Mouse (Mus musculus): Measurements from ENCODE around the gene H2-DMb2. TPM values are rescaled to one million over a fixed set of nuclear protein-coding genes. Genes with fewer than 3 reads are reported as not detected.

Gene H2-DMb2
- polyA plus RNA-seq, 1 experiment from 2014 or later, result 0.30 TPM

- peaks cover 91% of the 10 kb centered on the region for H3K27me3 ChIP-seq
- no peak overlapping the region for H3K27ac ChIP-seq
- H3K9me3 ChIP-seq, result no peaks in the 10 kb centered on the region
- H3K36me3 ChIP-seq, result no peaks in the 10 kb centered on the region
- no peak overlapping the region for H3K4me3 ChIP-seq (replicated peaks)
- H3K4me2 ChIP-seq, result no peak overlapping the region
- H3K9ac ChIP-seq (replicated peaks), result no peak overlapping the region
- WGBS, result 54% methylated on average over 12 of the region's 12 CpGs
- peaks cover 17% of the 10 kb centered on the region for H3K4me1 ChIP-seq (replicated peaks)
- ATAC-seq (ENCODE audit: insufficient number of reproducible peaks, insufficient read depth, low FRiP score, low TSS enrichment, low read depth), result no peak
Measured at GRCm38 (mm10) chr17:34199050-34199619, 56.0 kb downstream of the H2-DMb2 start.

- WGBS, result 88% methylated on average over 10 of the region's 10 CpGs
- Histone ChIP-seq H3K27me3 (peaks cover 88% of the 10 kb centered on the region), H3K4me2 (no peak overlapping the region)
Measured at GRCm38 (mm10) chr17:34200047-34200446, 56.9 kb downstream of the H2-DMb2 start.

DNA sequence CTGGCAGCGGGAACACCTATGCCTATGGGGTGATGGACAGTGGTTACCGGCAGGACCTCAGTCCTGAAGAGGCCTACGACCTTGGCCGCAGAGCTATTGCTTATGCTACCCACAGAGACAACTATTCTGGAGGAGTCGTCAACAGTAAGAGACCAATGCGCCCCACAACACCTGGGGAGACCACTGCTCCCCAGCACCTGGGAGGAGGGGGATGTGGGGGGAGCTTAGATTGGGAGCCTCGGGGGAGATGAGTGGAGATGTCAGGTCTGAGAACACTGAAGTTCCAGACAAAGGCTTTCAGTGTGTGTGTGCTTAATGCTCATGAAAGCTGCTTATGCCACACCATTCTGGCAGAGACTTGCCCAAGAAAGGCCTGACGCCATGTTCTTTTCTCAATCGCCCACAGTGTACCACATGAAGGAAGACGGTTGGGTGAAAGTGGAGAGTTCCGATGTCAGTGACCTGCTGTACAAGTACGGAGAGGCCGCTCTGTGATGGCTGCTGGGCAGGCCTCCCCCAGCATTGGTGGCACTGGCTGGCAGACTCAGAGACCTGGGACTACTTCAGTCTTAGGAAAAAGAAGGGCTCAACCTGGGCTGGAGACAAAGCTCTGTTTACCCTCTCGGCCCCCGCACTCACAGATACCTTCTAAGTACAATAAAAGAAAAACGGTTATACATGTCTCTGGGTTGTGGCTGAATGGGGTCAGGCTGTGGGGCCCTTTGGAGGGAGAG lies 57.8 kb downstream of the H2-DMb2 start:
- WGBS, result 87% methylated on average over 16 of the region's 16 CpGs
- Histone ChIP-seq H3K4me3 (replicated peaks) (no peak overlapping the region), H3K9me3 (no peaks in the 10 kb centered on the region), H3K27ac (no peak overlapping the region), H3K27me3 (peaks cover 88% of the 10 kb centered on the region), H3K36me3 (no peaks in the 10 kb centered on the region), H3K4me2 (no peak overlapping the region), H3K4me1 (replicated peaks) (peaks cover 24% of the 10 kb centered on the region), H3K9ac (replicated peaks) (no peak overlapping the region)
- ATAC-seq (ENCODE audit: insufficient number of reproducible peaks, insufficient read depth, low FRiP score, low TSS enrichment, low read depth), result no peak

More at GRCm38 (mm10) chr17:34200047-34200446, 56.9 kb downstream of the H2-DMb2 start:
- H3K9ac ChIP-seq (replicated peaks), result no peak overlapping the region
- no peaks in the 10 kb centered on the region for H3K9me3 ChIP-seq
- H3K4me3 ChIP-seq (replicated peaks), result no peak overlapping the region
- ATAC-seq (ENCODE audit: insufficient number of reproducible peaks, insufficient read depth, low FRiP score, low TSS enrichment, low read depth), result no peak
- H3K27ac ChIP-seq, result no peak overlapping the region
- no peaks in the 10 kb centered on the region for H3K36me3 ChIP-seq
- peaks cover 22% of the 10 kb centered on the region for H3K4me1 ChIP-seq (replicated peaks)

Other genes with a start within 250 kb of the H2-DMb2 start
- 0.46 and 1.1 TPM in 2 replicates for gene Platr17, start 238.2 kb upstream of the H2-DMb2 start, polyA plus RNA-seq (2016; fragmentation: Nextera tagmentation; extraction: Ambion mirVana)
- 66.2 and 79.3 TPM in 2 replicates for gene Daxx, start 233.9 kb upstream of the H2-DMb2 start, polyA plus RNA-seq (2016; fragmentation: Nextera tagmentation; extraction: Ambion mirVana)
- gene Tapbp, start 227.4 kb upstream of the H2-DMb2 start, polyA plus RNA-seq (2016; fragmentation: Nextera tagmentation; extraction: Ambion mirVana), result 21.5 and 23.5 TPM in 2 replicates
- gene Zbtb22, start 227.4 kb upstream of the H2-DMb2 start, polyA plus RNA-seq (2016; fragmentation: Nextera tagmentation; extraction: Ambion mirVana), result 21.8 and 22.4 TPM in 2 replicates
- gene Rgl2, start 213.8 kb upstream of the H2-DMb2 start, polyA plus RNA-seq (2016; fragmentation: Nextera tagmentation; extraction: Ambion mirVana), result 61.3 and 64.2 TPM in 2 replicates
- gene Pfdn6, start 203.0 kb upstream of the H2-DMb2 start, polyA plus RNA-seq (2016; fragmentation: Nextera tagmentation; extraction: Ambion mirVana), result 180 and 186 TPM in 2 replicates
- gene Wdr46, start 202.6 kb upstream of the H2-DMb2 start, polyA plus RNA-seq (2016; fragmentation: Nextera tagmentation; extraction: Ambion mirVana), result 45.5 and 45.8 TPM in 2 replicates
- 5.0 and 6.8 TPM in 2 replicates for gene B3galt4, start 191.8 kb upstream of the H2-DMb2 start, polyA plus RNA-seq (2016; fragmentation: Nextera tagmentation; extraction: Ambion mirVana)
- gene Vps52, start 187.5 kb upstream of the H2-DMb2 start, polyA plus RNA-seq (2016; fragmentation: Nextera tagmentation; extraction: Ambion mirVana), result 53.3 and 55.0 TPM in 2 replicates
- gene Rps18, start 187.3 kb upstream of the H2-DMb2 start, polyA plus RNA-seq (2016; fragmentation: Nextera tagmentation; extraction: Ambion mirVana), result 1,388 and 1,510 TPM in 2 replicates
- 4.5 and 5.0 TPM in 2 replicates for gene H2-K1, start 143.0 kb upstream of the H2-DMb2 start, polyA plus RNA-seq (2016; fragmentation: Nextera tagmentation; extraction: Ambion mirVana)
- 21.6 and 25.3 TPM in 2 replicates for gene Ring1, start 118.6 kb upstream of the H2-DMb2 start, polyA plus RNA-seq (2016; fragmentation: Nextera tagmentation; extraction: Ambion mirVana)
- 54.4 and 56.8 TPM in 2 replicates for gene H2-Ke6, start 115.2 kb upstream of the H2-DMb2 start, polyA plus RNA-seq (2016; fragmentation: Nextera tagmentation; extraction: Ambion mirVana)
- gene Slc39a7, start 111.6 kb upstream of the H2-DMb2 start, polyA plus RNA-seq (2016; fragmentation: Nextera tagmentation; extraction: Ambion mirVana), result 179 and 191 TPM in 2 replicates
- gene Rxrb, start 111.5 kb upstream of the H2-DMb2 start, polyA plus RNA-seq (2016; fragmentation: Nextera tagmentation; extraction: Ambion mirVana), result 64.3 and 64.4 TPM in 2 replicates
- gene Col11a2, start 103.9 kb upstream of the H2-DMb2 start, polyA plus RNA-seq (2016; fragmentation: Nextera tagmentation; extraction: Ambion mirVana), result 17.5 and 31.9 TPM in 2 replicates
- 0.71 and 0.86 TPM in 2 replicates for gene H2-Oa, start 51.0 kb upstream of the H2-DMb2 start, polyA plus RNA-seq (2016; fragmentation: Nextera tagmentation; extraction: Ambion mirVana)
- 11.1 and 13.2 TPM in 2 replicates for gene H2-DMa, start 23.8 kb upstream of the H2-DMb2 start, polyA plus RNA-seq (2016; fragmentation: Nextera tagmentation; extraction: Ambion mirVana)
- gene Brd2, start 20.7 kb upstream of the H2-DMb2 start, polyA plus RNA-seq (2016; fragmentation: Nextera tagmentation; extraction: Ambion mirVana), result 129 and 134 TPM in 2 replicates
- 1.2 and 1.3 TPM in 2 replicates for gene H2-DMb1, start 9.8 kb downstream of the H2-DMb2 start, polyA plus RNA-seq (2016; fragmentation: Nextera tagmentation; extraction: Ambion mirVana)
- gene Tap1, start 44.2 kb downstream of the H2-DMb2 start, polyA plus RNA-seq (2016; fragmentation: Nextera tagmentation; extraction: Ambion mirVana), result 4.1 and 5.7 TPM in 2 replicates
- gene Psmb9, start 44.5 kb downstream of the H2-DMb2 start, polyA plus RNA-seq (2016; fragmentation: Nextera tagmentation; extraction: Ambion mirVana), result 2.4 and 2.5 TPM in 2 replicates
- gene Psmb8, start 54.4 kb downstream of the H2-DMb2 start, polyA plus RNA-seq (2016; fragmentation: Nextera tagmentation; extraction: Ambion mirVana), result 2.1 and 3.1 TPM in 2 replicates
- gene Tap2, start 60.2 kb downstream of the H2-DMb2 start, polyA plus RNA-seq (2016; fragmentation: Nextera tagmentation; extraction: Ambion mirVana), result 1.5 and 1.7 TPM in 2 replicates
- gene H2-Ob, start 95.6 kb downstream of the H2-DMb2 start, polyA plus RNA-seq (2016; fragmentation: Nextera tagmentation; extraction: Ambion mirVana), result not detected in 2 replicates
- gene H2-Ab1, start 114.4 kb downstream of the H2-DMb2 start, polyA plus RNA-seq (2016; fragmentation: Nextera tagmentation; extraction: Ambion mirVana), result 2.7 and 2.8 TPM in 2 replicates
- gene H2-Aa, start 144.5 kb downstream of the H2-DMb2 start, polyA plus RNA-seq (2016; fragmentation: Nextera tagmentation; extraction: Ambion mirVana), result 0.50 TPM in 1 of 2 replicates, not detected in the other
- gene H2-Eb1, start 162.6 kb downstream of the H2-DMb2 start, polyA plus RNA-seq (2016; fragmentation: Nextera tagmentation; extraction: Ambion mirVana), result 1.0 and 2.0 TPM in 2 replicates
- 0.12 and 0.18 TPM in 2 replicates for gene H2-Eb2, start 182.4 kb downstream of the H2-DMb2 start, polyA plus RNA-seq (2016; fragmentation: Nextera tagmentation; extraction: Ambion mirVana)
- not detected in 2 replicates for gene Btnl2, start 211.5 kb downstream of the H2-DMb2 start, polyA plus RNA-seq (2016; fragmentation: Nextera tagmentation; extraction: Ambion mirVana)
- not detected in 2 replicates for gene Btnl1, start 233.8 kb downstream of the H2-DMb2 start, polyA plus RNA-seq (2016; fragmentation: Nextera tagmentation; extraction: Ambion mirVana)